Mouse (Mus musculus) embryo, embryonic 11.5 days (tissue): ENCODE data around the gene Kbtbd2.

Experiments
- DNase-seq: peaks from one replicate; pipeline ENCODE4 v3.0.0-alpha.2; 2012; ENCODE audit warnings: low read depth, low spot score

Kbtbd2 gene

GRCm38 (mm10) chr6:56797311-56798151 lies at the start of gene Kbtbd2:
Gene Kbtbd2 (minus strand): TSS chr6:56797813.
- DNase-seq, result peak; percentile 91

DNA sequence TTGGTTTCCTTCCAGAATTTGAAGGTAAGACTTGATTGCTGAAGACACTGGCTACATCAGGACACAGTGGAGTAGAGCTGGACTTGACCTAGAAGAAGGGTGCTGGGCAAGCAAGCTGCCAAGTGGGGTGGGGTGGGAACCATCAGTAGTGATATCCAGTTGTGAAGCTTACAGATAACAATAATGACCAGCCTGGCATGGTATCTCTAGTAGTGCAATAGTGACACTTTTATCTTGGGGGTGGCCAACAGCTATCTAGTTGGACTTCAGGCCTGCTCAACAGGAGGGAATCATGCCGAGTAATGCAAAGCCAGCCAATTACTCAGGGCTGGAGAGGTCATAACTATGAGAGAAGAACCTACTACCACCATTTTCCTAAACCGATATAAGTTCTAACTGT lies 46.8 kb upstream of the Kbtbd2 start:
- DNase-seq, result no peak

DNA sequence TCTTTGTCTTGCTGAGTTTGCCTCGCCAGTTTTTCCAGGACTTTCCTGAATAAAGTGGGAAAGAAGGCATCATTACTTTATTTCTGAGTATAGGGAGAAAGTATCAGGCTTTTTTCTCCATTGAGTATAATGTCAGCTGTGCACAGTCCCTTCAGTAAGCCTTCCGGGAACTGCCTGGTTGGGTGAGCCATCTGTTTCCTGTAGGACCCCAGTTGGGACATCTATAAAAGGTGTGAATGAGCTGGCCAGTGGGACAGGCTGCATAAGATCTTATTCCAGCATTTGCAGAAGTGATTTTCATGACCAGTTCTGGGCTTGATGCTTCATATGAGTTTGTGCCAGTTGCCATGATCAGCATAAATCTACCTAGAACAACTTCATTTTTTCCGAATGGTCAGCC lies 45.6 kb upstream of the Kbtbd2 start:
- no peak for DNase-seq

DNA sequence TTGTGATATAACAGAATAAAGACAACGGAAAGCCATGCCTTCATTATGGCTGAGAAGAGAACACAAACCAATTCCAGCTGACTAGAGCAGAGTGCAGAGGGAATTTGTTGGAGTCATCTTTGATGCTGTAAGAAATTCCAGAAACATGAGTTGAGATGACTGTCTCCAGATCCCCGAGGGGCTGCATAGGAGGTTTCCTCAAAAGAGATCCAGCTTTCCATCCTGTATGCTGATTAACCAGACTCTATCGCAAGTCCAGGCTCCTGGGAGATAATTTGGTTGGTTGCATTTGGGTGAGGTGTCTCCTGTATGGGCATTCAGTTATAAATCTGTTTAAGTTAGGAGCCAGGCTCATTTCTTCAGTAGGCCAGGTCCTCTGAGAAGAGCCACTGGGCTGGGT lies 40.0 kb upstream of the Kbtbd2 start:
- DNase-seq, result no peak

DNA sequence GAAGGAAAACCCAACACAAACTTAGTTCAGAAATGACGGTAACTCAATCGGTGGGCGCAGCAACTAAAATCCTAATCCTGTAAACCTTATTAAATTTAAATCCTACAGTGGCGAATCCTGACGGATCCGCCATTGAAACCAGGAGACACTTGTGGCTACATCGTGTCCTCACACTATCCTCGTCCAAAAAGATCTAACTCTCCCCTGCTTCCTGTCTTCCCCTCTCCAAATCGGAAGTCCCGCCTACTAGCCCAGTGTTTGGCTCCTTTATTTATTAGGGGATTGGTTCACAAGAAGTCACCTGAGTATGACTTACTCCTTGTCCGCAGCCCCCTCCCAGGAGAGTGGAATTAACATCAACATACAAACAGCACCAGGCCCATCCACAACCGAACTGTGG lies 39.6 kb upstream of the Kbtbd2 start:
- DNase-seq, result no peak

GRCm38 (mm10) chr6:56835532-56835931 lies 37.9 kb upstream of the Kbtbd2 start:
- no peak for DNase-seq

- DNase-seq, result no peak
Observed at GRCm38 (mm10) chr6:56834769-56835168, 37.2 kb upstream of the Kbtbd2 start.

DNA sequence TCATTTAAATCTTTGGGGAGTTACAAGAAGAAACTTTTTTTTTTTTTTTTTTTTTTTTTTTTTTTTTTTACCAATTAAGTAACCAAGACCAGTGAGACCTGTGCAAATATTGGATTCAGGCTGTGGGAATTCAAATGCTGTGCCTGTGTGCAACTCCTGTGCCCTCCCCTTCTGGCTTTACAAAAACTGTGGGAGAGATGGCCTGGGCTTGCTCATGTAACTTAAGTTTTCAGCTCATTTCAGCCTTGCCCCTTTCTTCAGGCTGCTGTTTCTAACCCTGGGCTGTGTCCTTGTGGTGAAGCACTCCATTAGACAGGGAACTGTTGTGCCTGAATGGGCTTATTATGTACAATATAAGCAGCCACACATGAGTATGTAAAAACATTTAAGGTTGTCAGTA lies 35.2 kb upstream of the Kbtbd2 start:
- no peak for DNase-seq

DNA sequence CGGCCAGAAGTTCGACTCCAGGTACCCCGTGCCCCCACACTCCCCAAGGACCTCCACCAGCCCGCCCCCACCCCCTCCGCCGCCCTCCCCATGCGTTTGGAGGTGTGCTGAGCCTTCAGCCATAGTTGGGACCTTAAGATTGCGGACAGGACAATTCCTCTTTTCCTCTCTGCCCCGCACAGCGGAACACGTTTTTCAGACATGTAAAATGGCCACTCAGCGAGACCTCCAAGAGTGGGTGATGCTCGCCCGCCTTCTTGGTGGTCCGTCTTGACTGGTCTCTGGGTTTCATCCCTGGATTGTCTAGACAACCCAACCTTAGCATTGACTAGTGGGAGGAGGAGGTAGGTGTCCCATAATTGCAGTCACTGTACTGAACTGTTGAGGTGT lies 34.8 kb upstream of the Kbtbd2 start:
- no peak for DNase-seq

DNA sequence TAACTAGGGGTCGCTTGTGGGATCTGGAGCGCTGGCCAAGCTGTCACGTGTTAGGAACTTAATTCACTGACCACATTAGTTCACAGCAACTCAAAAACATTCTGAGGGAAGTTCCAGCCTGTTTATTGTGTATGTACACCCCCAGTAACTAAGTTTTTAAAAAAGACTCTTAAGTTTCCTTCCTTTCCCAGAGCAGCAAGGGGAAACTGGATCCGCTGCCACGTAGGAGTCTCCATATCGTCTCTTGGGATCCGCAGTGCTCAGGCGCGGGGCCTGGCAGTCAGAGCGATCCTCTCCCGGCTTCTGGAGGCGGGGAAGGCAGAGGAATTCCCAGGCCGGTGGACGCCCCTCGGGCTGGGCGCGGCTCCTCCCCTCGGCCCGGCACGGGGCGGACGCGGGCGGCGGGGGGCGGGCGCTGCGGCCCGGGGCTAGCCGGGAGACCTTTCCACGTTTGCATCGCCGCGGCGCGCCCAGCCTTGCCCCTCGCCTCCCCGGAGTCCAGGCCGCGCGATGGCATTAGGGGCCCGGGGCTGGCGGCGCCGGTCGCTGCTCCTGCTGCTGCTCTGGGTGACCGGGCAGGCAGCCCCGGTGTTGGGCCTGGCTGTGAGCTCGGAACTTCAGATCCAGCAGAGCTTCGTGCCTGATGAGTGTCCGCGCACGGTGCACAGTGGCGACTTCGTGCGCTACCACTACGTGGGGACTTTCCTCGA lies 34.2 kb upstream of the Kbtbd2 start, which contains the start of gene Fkbp9:
Gene Fkbp9 (plus strand): TSS at position 363 of the 710 bp plus-strand sequence.
- DNase-seq, result peak; percentile 69

DNA sequence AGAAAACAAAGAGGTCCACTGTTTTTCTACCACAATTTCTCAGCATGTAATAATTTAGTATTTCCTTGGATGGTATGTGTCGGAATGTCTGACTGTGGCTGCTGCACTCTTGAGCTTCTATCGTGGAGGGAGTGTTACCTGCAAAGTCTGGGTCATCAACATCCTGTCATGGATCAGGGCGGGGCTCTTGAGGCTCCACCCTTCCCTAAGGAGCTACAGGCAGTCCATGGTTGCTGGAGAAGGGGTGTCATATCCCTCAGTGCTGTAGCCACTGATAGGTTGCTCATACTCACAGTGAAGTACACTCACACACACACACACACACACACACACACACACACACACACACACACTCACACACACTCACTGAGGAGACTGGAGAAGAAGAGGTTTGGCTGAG lies 28.0 kb upstream of the Kbtbd2 start:
- no peak for DNase-seq

DNA sequence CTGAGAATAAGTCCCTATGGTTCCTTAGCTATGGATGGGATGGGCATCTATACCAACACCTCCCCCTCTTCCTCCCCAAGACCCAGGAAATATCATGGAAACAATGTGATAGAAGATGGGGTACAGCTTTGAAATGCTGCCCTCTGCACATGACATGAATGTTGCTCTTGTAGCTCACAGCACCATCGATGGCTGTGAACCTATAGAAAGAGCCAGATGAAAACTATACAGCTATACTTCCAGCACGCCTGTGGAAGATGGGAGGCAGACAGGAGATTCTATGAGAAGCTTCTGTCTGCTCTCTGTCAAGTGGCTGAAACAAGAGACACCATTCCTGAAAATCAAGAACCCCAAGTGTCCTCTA lies 21.5 kb upstream of the Kbtbd2 start:
- no peak for DNase-seq

GRCm38 (mm10) chr6:56818436-56819123 lies 21.0 kb upstream of the Kbtbd2 start:
- DNase-seq, result no peak

DNA sequence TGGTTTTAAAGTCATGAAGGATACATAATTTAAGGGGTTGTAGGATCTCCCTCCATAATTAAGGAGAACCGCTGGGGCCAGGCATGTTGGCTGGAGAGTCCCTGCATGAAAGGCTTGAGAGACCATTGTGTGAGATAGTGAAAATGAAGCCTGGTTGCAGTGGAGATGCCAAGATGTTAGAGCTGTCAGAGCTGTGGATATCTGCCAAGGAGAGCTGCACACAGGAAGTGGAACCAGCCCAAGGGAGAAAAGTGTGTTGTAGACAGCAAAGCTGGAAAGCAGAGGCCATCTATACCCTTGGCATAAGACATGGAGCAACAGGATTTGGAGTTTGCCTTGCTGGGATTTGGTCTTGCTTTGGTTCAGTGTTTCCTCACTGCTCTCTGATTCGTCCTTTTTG lies 15.7 kb upstream of the Kbtbd2 start:
- DNase-seq, result no peak

- peak; percentile 47 for DNase-seq
Observed at GRCm38 (mm10) chr6:56808656-56809055, 11.0 kb upstream of the Kbtbd2 start.

DNA sequence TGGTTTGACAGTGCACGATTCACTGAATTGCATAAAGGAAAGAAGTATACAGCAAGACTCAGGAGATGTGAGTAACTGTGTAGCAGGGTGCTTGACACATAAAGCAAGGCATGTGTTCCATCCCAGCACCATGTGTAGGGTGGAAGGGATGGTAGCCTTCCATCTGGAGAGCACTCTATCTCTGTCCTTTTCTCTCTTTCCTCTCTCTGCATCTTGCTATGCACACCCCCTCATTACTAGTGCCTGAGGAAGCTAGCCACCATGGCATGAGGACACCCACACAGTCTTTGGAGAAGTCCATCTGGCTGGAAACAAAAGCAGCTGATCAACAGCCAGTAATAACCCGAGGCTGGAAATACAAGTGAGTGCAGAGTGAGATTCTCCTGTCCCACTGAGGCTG lies 8.6 kb upstream of the Kbtbd2 start:
- DNase-seq, result no peak

GRCm38 (mm10) chr6:56805026-56805425 lies 7.4 kb upstream of the Kbtbd2 start:
- DNase-seq, result no peak

- no peak for DNase-seq
Observed at GRCm38 (mm10) chr6:56798152-56798465, 496 bp upstream of the Kbtbd2 start.

- peak; percentile 22 for DNase-seq
Observed at GRCm38 (mm10) chr6:56796668-56797141, 908 bp downstream of the Kbtbd2 start.

- DNase-seq, result no peak
Observed at GRCm38 (mm10) chr6:56796232-56796631, 1.4 kb downstream of the Kbtbd2 start.

DNA sequence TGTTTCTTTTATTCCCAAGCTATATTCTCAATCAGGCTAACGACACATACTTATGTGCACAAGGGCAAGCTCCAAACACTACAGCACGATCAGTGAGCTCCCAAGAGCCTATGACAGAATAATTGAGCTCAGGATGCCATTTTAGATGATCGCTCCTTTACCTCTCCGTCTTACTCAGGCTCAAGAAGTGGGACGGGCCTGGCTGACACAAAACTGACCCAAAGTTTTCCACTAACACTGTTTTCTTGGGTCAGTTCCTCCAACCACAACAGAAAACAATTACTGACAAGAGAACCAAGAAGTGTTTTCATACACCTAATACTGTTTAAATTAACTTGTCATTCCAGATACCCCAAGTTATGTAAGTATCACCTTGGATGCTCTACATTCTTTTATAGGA lies 2.8 kb downstream of the Kbtbd2 start:
- DNase-seq, result no peak

DNA sequence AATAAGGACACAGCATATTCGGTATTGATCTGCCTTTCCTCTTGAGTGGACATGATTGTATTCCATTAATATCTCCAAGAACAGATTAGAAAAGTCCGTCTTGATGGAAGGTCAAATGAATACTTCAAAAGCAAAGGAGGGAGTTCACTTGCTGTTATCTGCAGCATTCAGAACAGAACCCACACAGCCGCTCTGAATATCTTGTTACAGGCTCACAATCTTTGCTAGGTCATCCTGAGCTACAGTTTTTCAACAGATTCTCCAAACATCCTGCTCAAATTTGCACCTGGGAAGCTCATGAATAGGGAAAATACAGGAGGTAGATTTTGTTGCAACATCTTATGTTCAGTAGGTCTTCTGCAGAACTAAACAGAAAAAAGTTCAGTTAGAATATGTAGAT lies 8.3 kb downstream of the Kbtbd2 start:
- DNase-seq, result no peak

- no peak for DNase-seq
Observed at GRCm38 (mm10) chr6:56787668-56788067, 9.9 kb downstream of the Kbtbd2 start.
